19 mouse cellular contexts compared by ENCODE assay signal in the genomic region with DNA sequence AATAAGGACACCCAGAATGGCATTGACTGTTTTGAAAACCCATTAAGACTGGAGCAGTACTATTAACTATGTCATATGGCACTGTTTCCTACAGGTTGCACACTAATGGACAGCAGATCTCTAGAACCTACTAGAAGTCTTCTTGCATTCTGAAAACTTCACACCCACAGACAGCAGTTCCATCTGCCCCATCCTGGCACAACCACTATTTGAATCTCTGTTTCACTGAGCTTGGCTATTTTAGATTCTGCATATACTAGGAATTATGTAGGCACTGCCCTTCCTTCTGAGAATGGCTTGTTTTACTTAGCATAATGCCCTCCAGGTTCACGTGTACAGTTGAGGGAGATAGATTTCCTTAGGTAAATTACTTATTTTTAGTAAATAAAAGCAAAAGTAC.
DNase-seq lines count a peak whose midpoint lies in the region; TF ChIP-seq lines count a peak whose summit lies in the region.
"Had no signal": no experiment of that assay in that cellular context is flagged by ENCODE, and none has a peak within 500 bp of the region (broad histone marks: within the 10 kb centered on the region; RNA-seq: fewer than 3 reads in every experiment).

No protein-coding gene starts in this region.

- no peak overlapping the region for H3K27ac ChIP-seq in left cerebral cortex, adult 2 months
- H3K27ac ChIP-seq: embryonic facial prominence, embryonic 12.5 days; forebrain, embryonic 12.5 days; gastrocnemius, adult 2 months; hindbrain, embryonic 15.5 days had no signal

- DNase-seq in frontal cortex, postnatal 36 days (ENCODE audit: low spot score in 2 of 2) = peak; percentile 21 to 71
- DNase-seq in frontal cortex, postnatal 10 days (ENCODE audit: low spot score in 2 of 2) = no peak
- DNase-seq in left cerebral cortex, postnatal 14 days (ENCODE audit: low spot score in 2 of 2) = peak; percentile 23
- no peak for DNase-seq in left cerebral cortex, adult 2 months (ENCODE audit: extremely low spot score in 1 of 2, low spot score in 2 of 2)
- peak; percentile 14 to 84 for DNase-seq in left cerebral cortex, postnatal 25 days (ENCODE audit: low spot score in 2 of 2)
- peak; percentile 29 for DNase-seq in right cerebral cortex, postnatal 25 days
- no peak for DNase-seq in urinary bladder, postnatal 10 days (ENCODE audit: low spot score)
- no peak for DNase-seq in heart, postnatal 10 days
- DNase-seq: adrenal gland, postnatal 14 days; cerebellum, adult 11-12 months; cerebellum, adult 9-10 months; cerebellum, postnatal 25 days; gastrocnemius, adult 2 months; gastrocnemius, postnatal 25 days; heart, postnatal 36 days had no signal

- no peak overlapping the region for H3K4me3 ChIP-seq in left cerebral cortex, adult 2 months
- H3K4me3 ChIP-seq: embryonic facial prominence, embryonic 12.5 days; forebrain, embryonic 12.5 days; gastrocnemius, adult 2 months; heart, embryonic 12.5 days; hindbrain, embryonic 15.5 days had no signal

- no peak for TF ChIP-seq CTCF in left cerebral cortex, adult 2 months (IDR thresholded peaks at IDR 0.05)

- intact Hi-C loops in left cerebral cortex, postnatal 14 days (cut with DNase I) = no loop called here
- intact Hi-C loops in left cerebral cortex, adult 2 months (cut with DNase I) = no loop called here
- intact Hi-C loops in left cerebral cortex, postnatal 25 days (cut with DNase I) = no loop called here
- intact Hi-C loops in heart, postnatal 10 days (cut with DNase I) = no loop called here

Comparison
In these comparisons a context has a peak if more than half of its experiments do, and no peak if none do; other contexts are left out.
1. DNase-seq: peak in frontal cortex, postnatal 36 days (2 of 2), left cerebral cortex, postnatal 14 days (2 of 2), left cerebral cortex, postnatal 25 days (2 of 2) and right cerebral cortex, postnatal 25 days (single experiment); none in frontal cortex, postnatal 10 days (0 of 2), left cerebral cortex, adult 2 months (0 of 2), urinary bladder, postnatal 10 days (single experiment) and heart, postnatal 10 days (0 of 2).